Mouse (Mus musculus) hindbrain, postnatal 0 days (tissue): Measurements from ENCODE around the gene Nek4. TPM values are rescaled to one million over a fixed set of nuclear protein-coding genes. Genes with fewer than 3 reads are reported as not detected.
A peak's percentile ranks its signal among the peaks of the same experiment; 100 is the strongest.

Experiments
- ATAC-seq: fragments of 200-750 bp; cut with Nextera tagmentation; 2 replicates; pipeline ENCODE4 v1.8.0; 2017; ENCODE audit warnings: mild to moderate bottlenecking, moderate TSS enrichment, moderate library complexity
- DNase-seq: peaks from one replicate; pipeline ENCODE4 v3.0.0-alpha.2; 2015; ENCODE audit warnings: low spot score
- H3K27ac ChIP-seq: fragments of 300-500 bp; sonication (generic); 2 replicates; pipeline ENCODE4 v1.5.1; 2014; ENCODE audit warnings: mild to moderate bottlenecking
- H3K27me3 ChIP-seq: fragments of 300-500 bp; sonication (generic); 2 replicates; pipeline ENCODE4 v1.6.1; 2014; ENCODE audit warnings: low read length, mixed read lengths; ENCODE audit not compliant: insufficient read depth
- H3K36me3 ChIP-seq: fragments of 300-500 bp; sonication (generic); 2 replicates; pipeline ENCODE4 v1.6.1; 2014; ENCODE audit warnings: low read length, mixed read lengths; ENCODE audit not compliant: insufficient read depth
- H3K4me1 ChIP-seq: fragments of 300-500 bp; sonication (generic); 2 replicates; pipeline ENCODE4 v1.6.1; 2014; ENCODE audit warnings: antibody characterized with exemption, low read length, mixed read lengths; ENCODE audit not compliant: insufficient read depth
- H3K4me2 ChIP-seq: fragments of 300-500 bp; sonication (generic); 2 replicates; pipeline ENCODE4 v1.6.1; 2014; ENCODE audit warnings: low read depth, mild to moderate bottlenecking, low read length, moderate library complexity, mixed read lengths
- H3K4me3 ChIP-seq: fragments of 300-500 bp; sonication (generic); 2 replicates; pipeline ENCODE4 v1.5.1; 2014; ENCODE audit warnings: low read length
- H3K9ac ChIP-seq: fragments of 300-500 bp; sonication (generic); replicated peaks from 2 replicates; pipeline ENCODE4 v1.6.1; 2014; ENCODE audit warnings: mild to moderate bottlenecking, low read length, moderate library complexity, mixed read lengths
- H3K9me3 ChIP-seq: fragments of 300-500 bp; sonication (generic); 2 replicates; pipeline ENCODE4 v1.6.1; 2016; ENCODE audit warnings: low read length, mixed read lengths
- CTCF ChIP-seq: IDR thresholded peaks from 2 replicates; pipeline ENCODE4 v1.5.1; 2016; ENCODE audit warnings: antibody characterized with exemption, control low read depth, low read depth
- WGBS: fragments of 180-500 bp; shearing (Covaris S2); extraction: QIAGEN DNeasy Blood & Tissue Kit; methylation state at CpG from one replicate; pipeline ENCODE4 v1.1.7; 2014; 5-methylcytosine and 5-hydroxymethylcytosine counted together
- polyA plus RNA-seq: library from polyadenylated mRNA; unstranded; fragments of >200 nt; fragmentation: Nextera tagmentation; extraction: Ambion mirVana; gene quantifications from 2 replicates; pipeline ENCODE4 v1.2.1, GENCODE M21; 2015
- total RNA-seq: library from RNA; depleted of rRNA; stranded (reverse); fragments of >200 nt; gene quantifications from 2 replicates; pipeline ENCODE4 v1.2.3, GENCODE M21; 2014

Nek4 gene
- total and polyA plus RNA-seq, 2 experiments from 2014 or later: 11.8 to 13.3 TPM

- no peak overlapping the region for H3K27ac ChIP-seq
- no peak overlapping the region for H3K4me2 ChIP-seq
- ATAC-seq (no peak), DNase-seq (no peak)
- H3K4me1 ChIP-seq: no peaks in the 10 kb centered on the region
- no peaks in the 10 kb centered on the region for H3K36me3 ChIP-seq
- H3K27me3 ChIP-seq: no peaks in the 10 kb centered on the region
- TF ChIP-seq CTCF: no peak
- no peak overlapping the region for H3K9ac ChIP-seq
- 86% methylated on average over 9 of the region's 9 CpGs for WGBS
- H3K9me3 ChIP-seq: no peaks in the 10 kb centered on the region
- no peak overlapping the region for H3K4me3 ChIP-seq
Measured at GRCm38 (mm10) chr14:30933351-30933750, 17.8 kb upstream of the Nek4 start.

GRCm38 (mm10) chr14:30942254-30942653 lies 8.9 kb upstream of the Nek4 start:
- WGBS: 92% methylated on average over 4 of the region's 4 CpGs
- no peak overlapping the region for H3K4me2 ChIP-seq
- H3K27ac ChIP-seq: no peak overlapping the region
- H3K36me3 ChIP-seq: no peaks in the 10 kb centered on the region
- no peak for DNase-seq
- H3K9ac ChIP-seq: no peak overlapping the region
- no peak for TF ChIP-seq CTCF
- H3K4me1 ChIP-seq: no peaks in the 10 kb centered on the region
- H3K27me3 ChIP-seq: no peaks in the 10 kb centered on the region
- H3K4me3 ChIP-seq: no peak overlapping the region
- H3K9me3 ChIP-seq: no peaks in the 10 kb centered on the region
- no peak for ATAC-seq

GRCm38 (mm10) chr14:30943038-30943437 lies 8.1 kb upstream of the Nek4 start, which contains the start of gene Itih1:
Gene Itih1 (minus strand): TSS chr14:30943289.
- ATAC-seq: no peak
- DNase-seq: no peak
- H3K9me3 ChIP-seq: no peaks in the 10 kb centered on the region
- TF ChIP-seq CTCF: no peak
- no peaks in the 10 kb centered on the region for H3K27me3 ChIP-seq
- H3K4me2 ChIP-seq: no peak within 1 kb of the TSS
- no peak within 1 kb of the TSS for H3K9ac ChIP-seq
- WGBS: 90% methylated on average over 7 of the region's 7 CpGs
- no peaks in the 10 kb centered on the region for H3K4me1 ChIP-seq
- no peaks in the 10 kb centered on the region for H3K36me3 ChIP-seq
- no peak within 1 kb of the TSS for H3K27ac ChIP-seq
- no peak within 1 kb of the TSS for H3K4me3 ChIP-seq

- Histone ChIP-seq H3K4me3 (no peak overlapping the region), H3K27ac (no peak overlapping the region), H3K9me3 (no peaks in the 10 kb centered on the region), H3K27me3 (no peaks in the 10 kb centered on the region), H3K9ac (no peak overlapping the region), H3K4me1 (no peaks in the 10 kb centered on the region), H3K4me2 (no peak overlapping the region), H3K36me3 (no peaks in the 10 kb centered on the region)
- ATAC-seq (no peak), DNase-seq (peak; percentile 49)
- peak; percentile 79 for TF ChIP-seq CTCF
- WGBS: 62% methylated on average over 11 of the region's 11 CpGs
Measured at GRCm38 (mm10) chr14:30943860-30944674, 7.1 kb upstream of the Nek4 start.

- Histone ChIP-seq H3K27me3 (no peaks in the 10 kb centered on the region), H3K4me2 (no peak overlapping the region), H3K4me1 (no peaks in the 10 kb centered on the region), H3K9me3 (no peaks in the 10 kb centered on the region), H3K9ac (no peak overlapping the region), H3K4me3 (no peak overlapping the region), H3K36me3 (no peaks in the 10 kb centered on the region), H3K27ac (no peak overlapping the region)
- ATAC-seq: no peak
- DNase-seq: no peak
- WGBS: 90% methylated on average over 2 of the region's 2 CpGs
- TF ChIP-seq CTCF: no peak
Measured at GRCm38 (mm10) chr14:30944745-30945144, 6.4 kb upstream of the Nek4 start.

- WGBS: 97% methylated on average over 10 of the region's 10 CpGs
- no peak for DNase-seq
- no peak for TF ChIP-seq CTCF
- no peaks in the 10 kb centered on the region for H3K9me3 ChIP-seq
- no peaks in the 10 kb centered on the region for H3K27me3 ChIP-seq
- ATAC-seq: no peak
- no peak overlapping the region for H3K27ac ChIP-seq
- H3K4me2 ChIP-seq: no peak overlapping the region
- peaks cover 3% of the 10 kb centered on the region; the same call in 1 of the 2 replicates for H3K4me1 ChIP-seq
- no peaks in the 10 kb centered on the region for H3K36me3 ChIP-seq
- no peak overlapping the region for H3K9ac ChIP-seq
- H3K4me3 ChIP-seq: no peak overlapping the region
Measured at GRCm38 (mm10) chr14:30949986-30950385, 1.2 kb upstream of the Nek4 start.

GRCm38 (mm10) chr14:30958517-30958916 lies 7.3 kb downstream of the Nek4 start:
- H3K36me3 ChIP-seq: peaks cover 10% of the 10 kb centered on the region; the same call in 1 of the 2 replicates
- no peak overlapping the region for H3K9ac ChIP-seq
- H3K4me1 ChIP-seq: no peaks in the 10 kb centered on the region
- H3K9me3 ChIP-seq: no peaks in the 10 kb centered on the region
- TF ChIP-seq CTCF: no peak
- WGBS: 83% methylated on average over 2 of the region's 2 CpGs
- no peak overlapping the region for H3K4me3 ChIP-seq
- H3K27me3 ChIP-seq: no peaks in the 10 kb centered on the region
- no peak overlapping the region for H3K27ac ChIP-seq
- DNase-seq (no peak), ATAC-seq (no peak)
- H3K4me2 ChIP-seq: no peak overlapping the region
